Mouse (Mus musculus) hindbrain, embryonic 15.5 days (tissue): ENCODE measurements around the gene Ier5. TPM values are rescaled to one million over a fixed set of nuclear protein-coding genes. Genes with fewer than 3 reads are reported as not detected.

Experiments used
- ATAC-seq: fragments of 200-750 bp; cut with Nextera tagmentation; 2 replicates; pipeline ENCODE4 v1.8.0; 2017; ENCODE audit warnings: low read depth, moderate number of reproducible peaks, moderate TSS enrichment; ENCODE audit not compliant: low FRiP score
- H3K27ac ChIP-seq: fragments of 300-500 bp; sonication (generic); replicated peaks from 2 replicates; pipeline ENCODE4 v1.5.1; 2015; ENCODE audit warnings: mild to moderate bottlenecking, inconsistent platforms
- H3K27me3 ChIP-seq: fragments of 300-500 bp; sonication (generic); 2 replicates; pipeline ENCODE4 v1.6.1; 2015; ENCODE audit warnings: control low read depth, inconsistent platforms
- H3K36me3 ChIP-seq: fragments of 300-500 bp; sonication (generic); 2 replicates; pipeline ENCODE4 v1.6.1; 2015; ENCODE audit warnings: control low read depth, inconsistent platforms
- H3K4me1 ChIP-seq: fragments of 300-500 bp; sonication (generic); replicated peaks from 2 replicates; pipeline ENCODE4 v1.6.1; 2015; ENCODE audit warnings: control low read depth, inconsistent platforms
- H3K4me2 ChIP-seq: fragments of 300-500 bp; sonication (generic); 2 replicates; pipeline ENCODE4 v1.6.1; 2015; ENCODE audit warnings: moderate library complexity, mild to moderate bottlenecking, inconsistent platforms
- H3K4me3 ChIP-seq: fragments of 300-500 bp; sonication (generic); 2 replicates; pipeline ENCODE4 v1.5.1; 2015; ENCODE audit warnings: mild to moderate bottlenecking, inconsistent platforms
- H3K9ac ChIP-seq: fragments of 300-500 bp; sonication (generic); 2 replicates; pipeline ENCODE4 v1.6.1; 2015; ENCODE audit warnings: inconsistent platforms
- H3K9me3 ChIP-seq: fragments of 300-500 bp; sonication (generic); 2 replicates; pipeline ENCODE4 v1.6.1; 2016; ENCODE audit warnings: control low read depth, inconsistent platforms
- WGBS: fragments of 180-500 bp; shearing (Covaris S2); methylation state at CpG from one replicate; pipeline ENCODE4 v1.1.7; 2015; 5-methylcytosine and 5-hydroxymethylcytosine counted together
- polyA plus RNA-seq: library from polyadenylated mRNA; unstranded; fragments of >200 nt; fragmentation: Nextera tagmentation; extraction: Ambion mirVana; gene quantifications from 2 replicates; pipeline ENCODE4 v1.2.1, GENCODE M21; 2015

The Ier5 gene
- polyA plus RNA-seq = 7.8 and 9.7 TPM in 2 replicates

DNA sequence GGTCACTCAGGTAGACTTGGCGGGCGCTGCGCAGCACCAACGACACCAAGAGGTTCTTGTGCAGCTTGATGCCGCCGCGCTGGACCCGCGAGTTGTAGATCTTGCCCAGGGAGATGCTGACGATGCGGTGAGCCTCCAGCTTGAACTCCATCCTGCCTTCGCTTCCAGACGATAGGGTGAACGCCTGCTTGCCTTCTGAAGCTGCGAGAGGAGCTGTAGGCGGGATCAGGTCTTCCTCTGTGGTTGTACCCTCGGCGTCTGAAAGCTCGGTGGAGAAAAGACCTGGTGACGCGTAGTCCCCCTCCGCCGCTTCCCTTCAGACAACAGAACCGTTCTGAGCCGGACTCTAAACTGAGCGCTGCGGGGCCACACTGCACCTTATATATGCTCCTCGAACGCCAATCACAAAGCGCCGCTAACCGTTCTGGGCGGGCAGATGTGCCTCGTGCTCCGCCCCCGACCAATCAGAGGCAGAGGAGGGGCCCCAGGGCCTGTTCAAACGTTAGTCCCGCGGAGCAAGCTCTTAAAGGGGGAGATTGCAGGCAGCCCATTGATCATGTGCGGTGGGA is at the start of gene Ier5:
TSS of gene Ier5 (minus strand) at position 357 of the 569 bp plus-strand sequence.
- H3K27ac ChIP-seq = peak within 1 kb of the TSS; percentile 89
- peak within 1 kb of the TSS; percentile 96 for H3K9ac ChIP-seq
- no peaks in the 10 kb centered on the region for H3K36me3 ChIP-seq
- peaks cover 30% of the 10 kb centered on the region for H3K4me1 ChIP-seq
- no peaks in the 10 kb centered on the region for H3K9me3 ChIP-seq
- peak within 1 kb of the TSS; percentile 85 for H3K4me2 ChIP-seq
- H3K27me3 ChIP-seq = no peaks in the 10 kb centered on the region
- ATAC-seq = peak; percentile 98
- H3K4me3 ChIP-seq = peak within 1 kb of the TSS; percentile 91
- WGBS = 0% methylated on average over 40 of the region's 40 CpGs

DNA sequence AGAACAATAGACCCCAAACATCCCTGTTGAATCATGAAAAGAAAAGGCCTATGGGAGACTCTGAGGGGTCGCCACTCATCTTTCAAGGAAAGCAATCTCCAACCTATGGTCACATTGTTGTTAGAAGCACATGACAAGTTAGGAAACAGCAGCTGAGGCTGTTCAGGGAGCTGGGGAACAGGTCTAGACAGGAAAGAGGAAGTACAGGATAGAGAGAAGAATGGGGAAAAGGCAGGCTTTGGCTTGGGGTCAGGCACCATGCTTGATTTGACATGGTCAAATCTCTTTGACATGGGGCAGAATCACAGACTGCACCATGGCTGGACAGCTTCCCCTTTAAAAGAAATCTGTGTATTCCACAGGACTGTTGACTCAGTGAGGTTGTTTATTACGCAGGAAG is 47.8 kb upstream of the Ier5 start:
- H3K27ac ChIP-seq = no peak overlapping the region
- H3K9ac ChIP-seq = no peak overlapping the region
- ATAC-seq = no peak
- 79% methylated on average over 2 of the region's 2 CpGs for WGBS
- no peak overlapping the region for H3K4me2 ChIP-seq
- H3K4me1 ChIP-seq = no peaks in the 10 kb centered on the region
- H3K27me3 ChIP-seq = no peaks in the 10 kb centered on the region
- no peaks in the 10 kb centered on the region for H3K36me3 ChIP-seq
- H3K4me3 ChIP-seq = no peak overlapping the region
- H3K9me3 ChIP-seq = no peaks in the 10 kb centered on the region

DNA sequence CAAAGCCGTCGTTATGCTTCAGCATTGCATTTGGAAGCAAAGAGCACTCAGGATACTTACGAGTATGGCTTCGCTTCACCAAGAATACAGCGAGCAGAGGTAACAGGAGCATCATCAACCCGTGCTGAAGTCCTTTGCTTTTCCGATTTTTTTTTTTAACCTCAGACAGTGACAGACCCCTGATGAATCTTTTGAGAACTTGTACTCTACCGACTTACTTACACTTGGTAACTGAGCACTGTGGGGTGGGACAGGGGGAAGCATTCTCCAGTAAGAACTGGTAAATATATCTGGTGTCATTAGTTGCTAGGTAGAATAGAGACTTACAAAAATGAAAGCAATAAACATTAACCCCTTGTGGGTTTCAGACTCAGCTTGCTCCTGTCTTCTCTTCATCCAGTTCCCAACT is 47.1 kb upstream of the Ier5 start, which contains the start of gene Mr1:
TSS of gene Mr1 (minus strand) at position 243 of the 409 bp plus-strand sequence.
- Histone ChIP-seq H3K36me3 (no peaks in the 10 kb centered on the region), H3K9me3 (no peaks in the 10 kb centered on the region), H3K4me2 (peak within 1 kb of the TSS; percentile 38), H3K4me1 (no peaks in the 10 kb centered on the region), H3K27ac (0 out of 2 replicates have a peak within 1 kb of the TSS, but pooled peaks have one; percentile 20), H3K4me3 (peak within 1 kb of the TSS; percentile 21), H3K27me3 (no peaks in the 10 kb centered on the region), H3K9ac (peak within 1 kb of the TSS; percentile 1; the same call in 1 of the 2 replicates)
- 60% methylated on average over 8 of the region's 8 CpGs for WGBS
- peak; percentile 85 for ATAC-seq

DNA sequence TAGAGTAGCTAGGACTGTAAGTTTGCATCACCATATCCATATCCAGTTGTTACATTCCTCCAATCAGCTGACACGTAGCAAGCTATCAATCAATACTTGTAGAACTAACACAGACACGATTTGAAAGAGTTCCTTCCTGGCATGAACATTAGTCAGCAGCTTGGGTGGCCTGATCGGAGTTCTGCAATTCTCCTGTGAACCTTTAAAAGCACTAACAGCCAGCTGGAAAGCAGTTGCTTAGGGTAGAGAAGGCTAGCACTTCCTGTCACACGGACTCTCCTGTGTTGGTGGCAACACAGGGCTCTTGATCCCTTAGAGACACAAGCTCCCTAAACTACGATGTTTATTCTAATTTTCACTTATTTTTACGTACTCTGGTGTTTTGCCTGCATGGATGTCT is 46.2 kb upstream of the Ier5 start:
- H3K27me3 ChIP-seq = no peaks in the 10 kb centered on the region
- H3K9me3 ChIP-seq = no peaks in the 10 kb centered on the region
- no peak overlapping the region for H3K4me3 ChIP-seq
- H3K4me2 ChIP-seq = peak overlapping the region; percentile 38; the same call in 1 of the 2 replicates
- H3K9ac ChIP-seq = no peak overlapping the region
- 63% methylated on average over 6 of the region's 6 CpGs for WGBS
- H3K4me1 ChIP-seq = no peaks in the 10 kb centered on the region
- no peaks in the 10 kb centered on the region for H3K36me3 ChIP-seq
- no peak overlapping the region for H3K27ac ChIP-seq
- ATAC-seq = no peak

DNA sequence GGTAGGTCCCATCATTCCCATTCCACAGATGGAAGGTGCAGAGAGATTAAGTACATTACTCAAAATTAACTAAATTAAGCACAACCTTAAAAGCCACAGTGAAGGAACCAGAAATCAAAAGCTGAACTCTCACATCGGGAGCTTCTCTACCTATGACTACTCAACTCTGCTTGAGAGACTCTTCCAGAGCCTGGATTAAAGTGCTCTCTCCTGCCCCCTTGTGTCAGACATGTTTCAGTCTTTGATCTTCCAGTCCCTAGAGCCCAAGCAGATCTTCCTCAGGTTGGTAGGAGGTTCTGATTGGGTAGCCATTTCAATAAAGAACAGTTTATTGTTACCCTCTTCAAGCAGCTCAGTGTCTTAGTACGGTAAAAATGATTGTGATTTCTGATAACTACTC is 40.6 kb upstream of the Ier5 start:
- Histone ChIP-seq H3K4me3 (no peak overlapping the region), H3K9ac (no peak overlapping the region), H3K4me2 (no peak overlapping the region), H3K36me3 (no peaks in the 10 kb centered on the region), H3K27ac (no peak overlapping the region), H3K9me3 (no peaks in the 10 kb centered on the region), H3K4me1 (no peaks in the 10 kb centered on the region), H3K27me3 (no peaks in the 10 kb centered on the region)
- no peak for ATAC-seq
- 68% methylated on average over 2 of the region's 2 CpGs for WGBS

DNA sequence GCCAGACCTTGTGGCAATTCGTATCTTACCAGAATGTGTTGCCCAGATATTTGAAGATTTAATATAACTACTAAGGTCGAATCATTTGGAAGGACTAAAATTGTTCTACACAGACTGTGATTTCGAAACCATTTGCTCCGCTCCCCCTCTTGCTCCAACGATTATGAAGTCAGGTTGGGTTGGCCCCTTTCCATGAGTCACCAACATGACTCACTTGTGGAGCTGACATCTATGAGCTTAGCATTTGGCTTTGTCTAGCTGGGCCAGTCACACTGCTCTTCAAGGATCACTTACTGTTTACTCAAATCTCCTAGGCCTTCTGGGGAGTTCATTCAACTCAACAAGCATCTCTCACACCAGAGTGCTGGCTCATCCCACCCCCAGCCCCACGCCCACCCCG is 39.4 kb upstream of the Ier5 start:
- H3K9me3 ChIP-seq = no peaks in the 10 kb centered on the region
- no peak overlapping the region for H3K27ac ChIP-seq
- no peaks in the 10 kb centered on the region for H3K27me3 ChIP-seq
- H3K36me3 ChIP-seq = no peaks in the 10 kb centered on the region
- H3K4me1 ChIP-seq = no peaks in the 10 kb centered on the region
- H3K9ac ChIP-seq = no peak overlapping the region
- H3K4me3 ChIP-seq = no peak overlapping the region
- H3K4me2 ChIP-seq = no peak overlapping the region
- 91% methylated on average over 7 of the region's 7 CpGs for WGBS
- no peak for ATAC-seq

DNA sequence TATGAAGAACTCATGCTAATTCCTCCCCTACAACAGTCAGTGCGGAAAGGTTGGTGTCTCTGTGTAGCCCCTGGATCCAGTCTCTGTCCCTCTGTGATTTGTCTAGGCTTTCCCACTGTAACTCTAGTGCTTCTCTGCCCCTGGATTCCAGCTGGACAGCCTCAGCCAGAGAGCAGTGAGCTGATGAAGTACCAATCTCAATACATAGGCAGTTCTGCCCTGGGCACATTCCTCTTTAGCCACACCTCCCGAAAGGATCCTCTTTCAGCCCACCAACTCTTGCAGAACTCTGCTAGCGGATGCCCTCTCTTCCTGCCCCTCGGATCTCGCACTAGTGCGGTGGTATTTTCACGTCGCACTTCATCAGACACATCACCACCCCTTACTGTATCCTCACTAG is 35.4 kb upstream of the Ier5 start:
- H3K36me3 ChIP-seq = no peaks in the 10 kb centered on the region
- no peak for ATAC-seq
- H3K27me3 ChIP-seq = no peaks in the 10 kb centered on the region
- H3K4me2 ChIP-seq = no peak overlapping the region
- 71% methylated on average over 8 of the region's 8 CpGs for WGBS
- no peak overlapping the region for H3K27ac ChIP-seq
- no peaks in the 10 kb centered on the region for H3K9me3 ChIP-seq
- no peak overlapping the region for H3K4me3 ChIP-seq
- H3K4me1 ChIP-seq = no peaks in the 10 kb centered on the region
- H3K9ac ChIP-seq = no peak overlapping the region

DNA sequence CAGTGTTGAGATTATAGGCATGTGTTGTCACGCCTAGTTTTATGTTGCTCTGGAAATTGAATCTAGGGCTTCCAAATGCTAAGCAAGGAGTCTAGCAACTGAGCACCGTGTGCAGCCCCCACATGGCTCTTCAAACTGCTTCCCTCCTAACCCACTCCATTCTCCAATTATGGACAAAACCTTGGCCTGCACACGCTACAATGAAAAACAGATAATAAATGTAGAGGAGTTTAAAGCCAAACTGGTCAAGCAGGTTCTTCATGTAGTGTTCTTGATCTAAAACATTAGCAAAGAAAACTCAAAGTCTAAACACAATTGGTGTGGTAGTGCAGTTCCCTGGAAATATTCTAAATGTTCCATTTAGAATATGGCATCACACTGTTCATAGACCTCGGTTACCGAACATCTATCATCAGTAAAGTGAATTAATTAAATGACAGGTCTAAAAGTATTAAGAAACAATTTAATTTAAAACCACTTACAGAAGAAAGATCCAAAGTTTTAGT is 28.0 kb upstream of the Ier5 start:
- H3K27ac ChIP-seq = no peak overlapping the region
- H3K4me3 ChIP-seq = no peak overlapping the region
- no peak overlapping the region for H3K9ac ChIP-seq
- no peak for ATAC-seq
- no peaks in the 10 kb centered on the region for H3K9me3 ChIP-seq
- no peaks in the 10 kb centered on the region for H3K36me3 ChIP-seq
- no peak overlapping the region for H3K4me2 ChIP-seq
- no peaks in the 10 kb centered on the region for H3K27me3 ChIP-seq
- H3K4me1 ChIP-seq = 0 out of 2 replicates have a peak, but pooled peaks cover 2% of the 10 kb centered on the region
- 92% methylated on average over 5 of the region's 5 CpGs for WGBS

DNA sequence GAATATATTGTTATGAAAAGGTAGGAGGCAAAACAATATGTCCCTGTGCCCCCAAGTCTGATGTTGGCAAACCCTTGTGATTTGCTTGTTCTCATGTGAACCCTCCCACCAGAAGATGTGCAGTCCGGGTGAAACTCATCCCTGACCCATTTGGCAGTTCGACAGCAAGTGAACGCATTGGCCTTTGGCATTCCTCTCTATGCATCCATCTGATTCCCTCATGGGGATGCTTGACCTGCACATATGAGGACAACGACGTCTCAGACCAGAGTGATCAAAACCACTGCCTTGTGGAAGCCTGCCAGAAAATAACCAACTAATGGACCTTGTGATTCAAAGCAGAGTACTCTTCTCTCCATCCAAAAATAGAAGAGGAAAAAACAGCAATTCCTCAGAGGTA is 27.3 kb upstream of the Ier5 start:
- no peaks in the 10 kb centered on the region for H3K9me3 ChIP-seq
- no peak overlapping the region for H3K27ac ChIP-seq
- H3K4me3 ChIP-seq = no peak overlapping the region
- H3K9ac ChIP-seq = no peak overlapping the region
- WGBS = 76% methylated on average over 5 of the region's 5 CpGs
- H3K27me3 ChIP-seq = no peaks in the 10 kb centered on the region
- no peak overlapping the region for H3K4me2 ChIP-seq
- 0 out of 2 replicates have a peak, but pooled peaks cover 5% of the 10 kb centered on the region for H3K4me1 ChIP-seq
- no peak for ATAC-seq
- H3K36me3 ChIP-seq = no peaks in the 10 kb centered on the region

DNA sequence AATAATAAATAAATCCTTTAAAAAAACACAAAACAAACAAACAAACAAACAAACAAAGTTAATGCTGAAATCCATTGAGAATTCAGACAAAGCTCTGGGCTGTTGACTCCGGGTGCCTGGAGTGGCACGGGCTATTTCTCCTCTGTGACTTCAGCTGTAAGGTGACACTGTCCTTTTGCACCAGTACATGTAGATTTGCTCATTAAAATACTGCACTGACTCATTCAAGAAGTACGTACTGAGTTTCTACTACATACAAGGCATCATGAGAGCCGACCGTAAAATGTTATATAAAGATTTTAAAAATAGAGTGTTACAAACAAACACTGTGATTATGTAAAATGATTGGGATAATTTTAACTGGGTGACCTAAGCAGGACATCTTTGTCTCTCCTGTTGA is 25.0 kb upstream of the Ier5 start:
- H3K9me3 ChIP-seq = no peaks in the 10 kb centered on the region
- 96% methylated on average over 5 of the region's 5 CpGs for WGBS
- no peaks in the 10 kb centered on the region for H3K36me3 ChIP-seq
- no peak overlapping the region for H3K9ac ChIP-seq
- no peaks in the 10 kb centered on the region for H3K27me3 ChIP-seq
- H3K27ac ChIP-seq = no peak overlapping the region
- no peak overlapping the region for H3K4me3 ChIP-seq
- no peak for ATAC-seq
- 0 out of 2 replicates have a peak, but pooled peaks cover 5% of the 10 kb centered on the region for H3K4me1 ChIP-seq
- no peak overlapping the region for H3K4me2 ChIP-seq

DNA sequence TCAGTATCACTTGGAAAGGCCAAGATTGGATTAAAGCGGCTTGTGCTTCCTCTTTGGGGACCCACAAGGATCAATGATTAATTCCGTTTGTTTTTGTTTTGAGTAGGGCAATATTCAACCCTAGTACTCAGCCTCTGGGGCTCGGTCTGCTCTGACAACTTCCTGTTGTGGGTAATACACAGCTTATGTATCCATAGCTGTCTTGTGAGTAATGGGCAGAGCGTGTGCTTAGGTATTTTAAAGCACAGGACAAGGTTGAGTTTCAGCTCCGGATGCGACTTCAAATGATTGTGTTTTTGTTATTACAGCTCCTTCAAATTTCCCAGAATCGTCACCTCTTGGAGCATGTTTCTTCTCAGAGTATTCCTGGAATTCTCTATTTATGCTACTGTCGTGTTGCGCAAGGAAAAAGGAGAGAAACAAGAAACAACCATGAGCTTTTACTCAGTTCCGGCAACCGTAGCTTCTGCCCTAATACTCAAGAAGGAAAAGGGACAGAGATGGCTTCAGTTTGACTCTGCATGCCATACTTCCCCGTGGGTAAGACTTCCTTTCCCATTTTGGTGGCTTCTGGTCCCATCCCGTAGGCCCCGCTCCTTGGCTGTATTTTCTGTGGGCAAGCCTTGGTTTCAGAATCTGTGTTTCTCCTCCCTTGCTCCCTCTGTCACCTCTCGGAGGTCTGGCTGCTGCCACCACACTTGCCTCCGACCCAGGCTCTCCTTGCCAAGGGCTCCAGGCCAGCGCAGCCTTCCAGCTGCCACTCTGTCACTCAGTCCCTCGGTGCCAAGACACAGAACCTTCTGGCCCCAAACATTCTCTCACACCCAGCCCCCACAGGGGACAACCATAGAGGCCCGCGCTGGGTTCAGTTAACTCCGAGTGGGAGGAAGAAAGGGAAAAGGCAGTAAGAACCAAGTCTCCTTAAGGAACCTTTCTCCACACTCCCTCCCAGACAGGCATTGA is 22.8 kb upstream of the Ier5 start:
- ATAC-seq = peak; percentile 59; the same call in 1 of the 2 replicates
- WGBS = 74% methylated on average over 21 of the region's 21 CpGs

DNA sequence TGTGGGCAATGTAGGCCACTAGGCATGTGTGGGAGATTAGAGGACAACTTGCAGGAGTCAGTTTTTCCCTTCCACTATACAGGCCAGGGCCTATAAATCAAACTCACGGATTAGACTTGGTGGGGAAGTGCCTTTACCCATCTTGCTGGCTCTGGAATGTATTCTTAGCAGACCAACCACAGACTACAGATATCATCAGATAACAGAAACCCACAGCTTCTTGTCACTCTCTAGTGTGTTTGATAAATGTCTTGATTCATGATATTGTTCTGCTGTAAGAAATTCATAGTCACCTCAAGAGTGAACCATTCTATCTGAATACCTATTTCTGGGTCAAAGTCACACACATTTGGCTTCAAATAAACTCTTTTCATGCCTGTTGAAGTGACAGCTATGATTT is 20.3 kb upstream of the Ier5 start:
- no peak overlapping the region for H3K4me3 ChIP-seq
- no peak overlapping the region for H3K9ac ChIP-seq
- ATAC-seq = no peak
- H3K27ac ChIP-seq = no peak overlapping the region
- 68% methylated on average over 1 of the region's 1 CpGs for WGBS
- H3K27me3 ChIP-seq = no peaks in the 10 kb centered on the region
- no peak overlapping the region for H3K4me2 ChIP-seq
- 0 out of 2 replicates have a peak, but pooled peaks cover 5% of the 10 kb centered on the region for H3K4me1 ChIP-seq
- no peaks in the 10 kb centered on the region for H3K9me3 ChIP-seq
- H3K36me3 ChIP-seq = no peaks in the 10 kb centered on the region

More for the DNA sequence above, 22.8 kb upstream of the Ier5 start:
- Histone ChIP-seq H3K27me3 (no peaks in the 10 kb centered on the region), H3K4me3 (no peak overlapping the region), H3K36me3 (no peaks in the 10 kb centered on the region), H3K27ac (no peak overlapping the region), H3K4me1 (0 out of 2 replicates have a peak, but pooled peaks cover 5% of the 10 kb centered on the region), H3K9me3 (no peaks in the 10 kb centered on the region), H3K9ac (no peak overlapping the region), H3K4me2 (no peak overlapping the region)
